Mouse (Mus musculus) ES-Bruce4 (cell line): ENCODE data around the gene Il13. TPM values are rescaled to one million over a fixed set of nuclear protein-coding genes. Genes with fewer than 3 reads are reported as not detected.

Experiments
- H3K27ac ChIP-seq: 2 replicates; pipeline ENCODE4 v1.5.1; 2012; ENCODE audit warnings: low read length, inconsistent platforms; ENCODE audit not compliant: insufficient read depth
- H3K27me3 ChIP-seq: 2 replicates; pipeline ENCODE4 v1.6.1; 2012; ENCODE audit warnings: mild to moderate bottlenecking, low read length, inconsistent platforms; ENCODE audit not compliant: control insufficient read depth, poor library complexity, insufficient read depth, severe bottlenecking
- H3K36me3 ChIP-seq: 2 replicates; pipeline ENCODE4 v1.6.1; 2012; ENCODE audit warnings: inconsistent platforms, mild to moderate bottlenecking, low read length, moderate library complexity; ENCODE audit not compliant: control insufficient read depth, poor library complexity, insufficient read depth, severe bottlenecking
- H3K4me1 ChIP-seq: one replicate; pipeline ENCODE4 v1.8.1; 2011; ENCODE audit warnings: low read length; ENCODE audit not compliant: control insufficient read depth, insufficient read depth
- H3K4me3 ChIP-seq: 2 replicates; pipeline ENCODE4 v1.5.1; 2011; ENCODE audit warnings: low read depth, mild to moderate bottlenecking, low read length
- H3K9ac ChIP-seq: 2 replicates; pipeline ENCODE4 v1.6.1; 2012; ENCODE audit warnings: low read depth, mild to moderate bottlenecking, inconsistent platforms; ENCODE audit not compliant: poor library complexity, severe bottlenecking
- H3K9me3 ChIP-seq: replicated peaks from 2 replicates; pipeline ENCODE4 v1.6.1; 2012; ENCODE audit warnings: mild to moderate bottlenecking, low read length, inconsistent platforms; ENCODE audit not compliant: control insufficient read depth, poor library complexity, insufficient read depth, severe bottlenecking
- CTCF ChIP-seq: IDR thresholded peaks from one replicate; pipeline ENCODE4 v1.8.1; 2011; ENCODE audit warnings: low read depth, low read length
- EP300 ChIP-seq: IDR thresholded peaks from 2 replicates; pipeline ENCODE4 v1.6.1; 2011; ENCODE audit warnings: low read depth, low read length; ENCODE audit not compliant: insufficient read depth
- POLR2A ChIP-seq: IDR thresholded peaks from one replicate; pipeline ENCODE4 v1.8.1; 2011; ENCODE audit warnings: low read length; ENCODE audit not compliant: insufficient read depth
- polyA plus RNA-seq: library from polyadenylated mRNA; stranded (reverse); fragments of >200 nt; gene quantifications from 2 replicates; pipeline ENCODE4 v1.2.4, GENCODE M21; 2011; ENCODE audit warnings: low read depth; ENCODE audit not compliant: missing spikeins, insufficient read depth, insufficient read length

Il13 gene
- polyA plus RNA-seq, 1 experiment: not detected

- Histone ChIP-seq H3K4me3 (no peak within 1 kb of the TSS), H3K36me3 (no peaks in the 10 kb centered on the region), H3K9ac (no peak within 1 kb of the TSS), H3K27ac (no peak within 1 kb of the TSS), H3K27me3 (no peaks in the 10 kb centered on the region), H3K4me1 (no peaks in the 10 kb centered on the region), H3K9me3 (no peaks in the 10 kb centered on the region)
- no peak for TF ChIP-seq EP300
- TF ChIP-seq POLR2A: no peak
- no peak for TF ChIP-seq CTCF
These were observed 15.8 kb downstream of the Il13 start, which contains the start of gene Il4 for GRCm38 (mm10) chr11:53618619-53619198. TSS of gene Il4 (minus strand) at chr11:53618669.

GRCm38 (mm10) chr11:53617562-53618109, 16.9 kb downstream of the Il13 start:
- TF ChIP-seq EP300 (no peak), POLR2A (no peak), CTCF (no peak)
- Histone ChIP-seq H3K36me3 (no peaks in the 10 kb centered on the region), H3K27ac (no peak overlapping the region), H3K9ac (no peak overlapping the region), H3K4me3 (no peak overlapping the region), H3K27me3 (no peaks in the 10 kb centered on the region), H3K4me1 (no peaks in the 10 kb centered on the region), H3K9me3 (no peaks in the 10 kb centered on the region)

GRCm38 (mm10) chr11:53616748-53617558, 17.5 kb downstream of the Il13 start:
- Histone ChIP-seq H3K9me3 (no peaks in the 10 kb centered on the region), H3K9ac (no peak overlapping the region), H3K27me3 (no peaks in the 10 kb centered on the region), H3K36me3 (no peaks in the 10 kb centered on the region), H3K27ac (no peak overlapping the region), H3K4me1 (no peaks in the 10 kb centered on the region), H3K4me3 (no peak overlapping the region)
- TF ChIP-seq CTCF (no peak), EP300 (no peak), POLR2A (no peak)

GRCm38 (mm10) chr11:53615575-53615974, 18.9 kb downstream of the Il13 start:
- no peaks in the 10 kb centered on the region for H3K27me3 ChIP-seq
- no peak overlapping the region for H3K9ac ChIP-seq
- H3K9me3 ChIP-seq: no peaks in the 10 kb centered on the region
- H3K4me3 ChIP-seq: no peak overlapping the region
- no peak for TF ChIP-seq CTCF
- no peaks in the 10 kb centered on the region for H3K4me1 ChIP-seq
- H3K36me3 ChIP-seq: no peaks in the 10 kb centered on the region
- H3K27ac ChIP-seq: no peak overlapping the region

GRCm38 (mm10) chr11:53615172-53615571, 19.3 kb downstream of the Il13 start:
- no peak overlapping the region for H3K9ac ChIP-seq
- no peak overlapping the region for H3K27ac ChIP-seq
- no peaks in the 10 kb centered on the region for H3K4me1 ChIP-seq
- no peak overlapping the region for H3K4me3 ChIP-seq
- H3K27me3 ChIP-seq: no peaks in the 10 kb centered on the region
- no peaks in the 10 kb centered on the region for H3K9me3 ChIP-seq
- no peak for TF ChIP-seq POLR2A
- H3K36me3 ChIP-seq: no peaks in the 10 kb centered on the region

- H3K9ac ChIP-seq: no peak overlapping the region
- H3K9me3 ChIP-seq: no peaks in the 10 kb centered on the region
- no peaks in the 10 kb centered on the region for H3K36me3 ChIP-seq
- no peaks in the 10 kb centered on the region for H3K27me3 ChIP-seq
- no peak for TF ChIP-seq CTCF
- no peak for TF ChIP-seq POLR2A
- TF ChIP-seq EP300: no peak
- H3K27ac ChIP-seq: no peak overlapping the region
- H3K4me1 ChIP-seq: no peaks in the 10 kb centered on the region
- H3K4me3 ChIP-seq: no peak overlapping the region
These were observed 24.8 kb downstream of the Il13 start for GRCm38 (mm10) chr11:53609672-53610071.
